Mouse (Mus musculus): ENCODE results near the gene Ssbp4.
A peak's percentile ranks its signal among the peaks of the same experiment; 100 is the strongest.

Gene Ssbp4

DNA sequence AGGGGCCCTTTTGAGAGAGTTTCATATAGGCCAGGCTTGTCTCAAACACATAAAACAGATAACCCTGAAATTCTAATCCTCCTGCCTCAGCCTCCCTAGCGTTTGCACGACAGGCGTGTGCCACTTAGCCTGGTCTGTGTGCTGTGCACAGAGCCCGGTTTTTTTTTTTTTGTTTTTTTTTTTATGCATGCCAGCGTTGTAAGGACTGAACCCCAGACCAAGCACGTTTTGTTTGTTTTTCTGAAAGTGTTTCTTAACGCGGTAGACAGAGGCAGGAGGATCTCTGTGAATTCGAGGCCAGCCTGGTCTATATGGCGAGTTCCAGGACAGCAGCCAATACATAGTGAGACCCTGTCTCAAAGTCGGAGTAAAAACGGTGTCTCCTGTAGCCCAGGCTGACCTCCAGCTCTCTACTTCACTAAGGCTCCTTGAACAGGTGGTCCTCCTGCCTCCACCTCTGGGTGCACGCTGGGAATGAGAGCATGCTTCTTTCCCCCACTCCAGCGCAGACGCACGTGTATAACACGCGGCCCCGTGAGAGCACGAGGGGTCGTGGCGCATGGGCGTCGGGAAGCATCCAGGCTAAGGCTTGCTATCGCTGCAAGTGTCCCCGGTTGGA, at the start of gene Ssbp4:
TSS of gene Ssbp4 (minus strand) at position 124 of the 619 bp plus-strand sequence.
- peak; percentile 67 for DNase-seq (ENCODE audit: low spot score)

DNA sequence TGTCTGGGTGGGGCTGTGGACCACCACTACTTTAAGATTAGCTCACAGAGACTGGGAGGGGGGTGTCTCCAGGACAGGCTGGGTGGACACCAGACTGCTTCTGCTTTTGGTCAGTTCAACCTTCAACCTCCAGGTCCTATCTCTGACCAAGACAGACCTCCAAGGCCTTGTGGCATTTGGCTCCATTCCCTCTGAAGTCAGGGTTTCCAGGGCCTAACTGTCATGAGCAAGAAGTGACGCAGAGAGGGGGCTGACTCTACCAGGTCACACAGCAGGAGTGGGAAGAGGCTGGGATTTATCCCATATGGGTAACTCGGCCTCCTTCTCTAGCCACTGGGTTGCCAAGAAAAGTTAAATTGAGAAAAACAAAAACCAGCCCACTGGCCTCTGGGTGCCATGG, 49.1 kb upstream of the Ssbp4 start:
- DNase-seq (ENCODE audit: low spot score), result no peak

DNA sequence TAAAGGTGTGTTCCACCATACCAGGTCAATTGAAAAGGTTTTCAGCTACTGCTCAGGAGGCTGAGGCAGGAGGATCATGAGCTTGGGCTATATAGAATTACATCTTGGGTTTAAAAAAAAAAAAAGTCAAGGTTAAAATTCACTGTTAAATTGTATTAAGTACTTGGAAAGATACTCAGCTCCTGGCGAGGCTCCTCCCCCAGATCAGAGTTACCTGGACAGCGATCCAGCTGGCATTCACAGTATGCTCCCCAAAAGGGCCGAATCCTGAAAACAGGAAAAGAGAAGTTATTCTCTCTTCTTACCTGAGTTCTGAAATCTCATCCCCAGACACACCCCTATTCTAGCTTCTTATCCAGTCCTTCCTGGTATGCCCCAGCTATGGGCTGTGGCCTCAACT, 48.5 kb upstream of the Ssbp4 start:
- DNase-seq (ENCODE audit: low spot score), result no peak

DNA sequence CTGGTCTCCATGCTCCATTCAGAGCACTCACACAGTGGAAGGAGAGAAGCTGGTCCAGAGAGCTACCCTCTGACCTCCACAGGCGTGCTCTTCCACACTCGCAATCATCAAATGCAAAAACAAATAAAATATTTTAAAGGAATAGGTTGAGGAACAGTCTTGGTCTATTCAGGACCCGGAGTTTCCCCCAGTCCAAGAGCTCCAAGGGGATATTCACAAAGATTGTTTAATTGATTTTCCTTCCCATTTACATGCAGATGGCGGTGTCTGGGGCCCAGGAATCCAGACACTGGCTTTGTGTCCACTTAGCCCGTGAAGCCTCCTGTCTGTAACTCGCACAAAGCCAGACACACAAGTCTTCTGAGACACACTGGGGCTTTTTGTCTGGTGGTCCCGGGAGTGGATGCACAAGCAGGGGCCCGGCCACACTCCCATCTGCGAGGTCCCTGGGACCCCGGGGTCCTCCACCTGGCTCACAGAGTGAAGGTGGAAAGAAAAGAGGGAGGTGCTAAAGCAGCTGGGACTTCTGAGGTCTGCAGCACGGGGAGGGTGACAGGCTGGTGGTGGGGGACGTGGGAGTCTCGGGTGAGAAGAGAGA, 47.6 kb upstream of the Ssbp4 start:
- DNase-seq (ENCODE audit: low spot score), result no peak

DNA sequence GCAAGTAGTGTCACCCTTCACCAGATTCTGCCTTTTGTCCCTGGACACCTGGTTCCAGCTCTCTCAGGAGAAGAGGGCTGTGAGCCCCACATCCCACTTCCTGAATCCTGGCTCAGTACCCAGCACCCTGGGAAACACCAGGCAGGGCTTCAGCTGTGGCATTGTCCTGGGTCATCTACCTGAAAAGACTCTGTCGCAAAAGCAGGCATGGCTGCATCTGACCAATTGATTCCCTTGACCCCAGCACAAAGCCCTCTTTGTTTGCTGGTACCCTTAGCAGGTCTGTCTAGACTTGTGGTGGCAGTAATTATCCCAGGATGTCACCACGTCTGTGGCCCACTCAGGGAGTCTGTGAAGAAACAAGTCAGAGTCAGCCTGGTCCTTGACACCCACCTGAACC, 46.8 kb upstream of the Ssbp4 start:
- DNase-seq (ENCODE audit: low spot score), result no peak

DNA sequence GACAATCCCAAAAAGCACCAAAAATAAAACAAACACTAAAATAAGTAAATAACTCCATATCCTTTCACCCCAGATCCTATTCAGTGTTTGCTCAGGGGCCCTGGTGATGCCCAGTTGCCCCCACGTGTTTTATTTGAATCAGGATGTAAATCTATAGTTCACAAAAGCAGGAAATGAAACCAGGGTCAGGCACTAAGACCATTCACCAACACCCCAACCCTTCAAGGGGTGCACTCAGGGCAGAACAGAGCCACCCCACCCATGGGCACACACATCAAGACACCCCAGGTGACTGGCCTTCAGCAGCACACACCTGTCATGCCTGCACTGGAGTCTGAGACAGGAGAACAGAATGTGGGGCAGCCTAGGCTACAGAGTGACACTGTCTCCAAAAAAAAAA, 45.4 kb upstream of the Ssbp4 start:
- DNase-seq (ENCODE audit: low spot score), result no peak

DNA sequence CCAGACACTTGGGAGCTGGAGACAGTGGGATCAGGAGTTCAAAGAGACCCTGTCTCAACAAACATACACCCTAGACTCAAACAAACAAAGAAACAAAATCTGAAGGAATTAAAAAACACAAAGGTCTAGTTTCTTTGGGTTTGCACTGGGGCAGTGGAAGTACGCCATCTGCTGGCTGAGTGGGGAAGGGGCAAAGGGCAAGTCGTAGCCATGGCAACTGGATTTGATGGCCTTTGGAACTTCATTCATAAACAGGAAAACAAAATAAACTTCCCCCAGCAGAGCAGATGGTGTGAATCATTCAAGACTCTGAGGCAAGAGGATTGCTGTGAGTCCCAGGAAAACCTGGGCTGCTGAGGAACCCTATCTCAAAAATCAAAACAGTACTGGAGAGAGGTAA, 44.6 kb upstream of the Ssbp4 start:
- DNase-seq (ENCODE audit: low spot score), result no peak

DNA sequence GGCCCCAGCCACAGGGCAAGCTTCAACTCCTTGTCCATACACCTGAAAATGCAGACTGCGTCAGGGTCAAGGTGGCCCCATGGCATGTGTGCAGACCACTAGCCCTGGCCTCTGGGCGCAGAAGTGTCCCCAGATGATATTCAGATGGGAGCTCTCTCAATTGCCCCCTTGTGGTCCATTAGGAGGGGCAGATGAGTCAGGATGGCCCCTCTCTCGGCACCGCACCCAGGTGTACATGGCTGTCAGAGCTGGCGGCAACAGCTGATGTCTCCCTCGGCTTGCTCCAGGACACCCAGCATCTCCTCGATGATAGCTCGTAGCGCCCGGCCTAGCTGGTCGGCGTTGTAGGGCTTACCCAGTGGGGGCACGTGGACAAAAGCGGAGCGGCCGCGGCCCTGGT, 41.7 kb upstream of the Ssbp4 start:
- no peak for DNase-seq (ENCODE audit: low spot score)

DNA sequence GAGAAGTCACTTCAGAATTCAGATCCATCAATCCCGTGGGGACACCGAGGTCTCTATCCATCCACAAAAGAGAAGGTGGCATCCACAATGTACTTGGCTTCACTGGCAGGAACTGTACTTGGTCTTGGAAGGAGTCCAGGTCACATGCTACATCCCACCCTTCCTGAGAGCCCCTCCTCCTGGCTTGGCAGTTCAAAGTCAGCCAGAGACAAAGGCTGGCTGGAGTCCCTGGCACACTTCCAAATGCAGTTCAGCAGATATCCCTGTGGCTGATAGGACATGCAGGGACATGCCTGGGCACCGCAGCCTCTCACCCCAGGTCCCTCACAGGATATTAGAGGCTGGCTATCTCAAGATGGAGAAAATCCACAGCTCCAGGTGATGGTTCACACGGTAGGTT, 40.7 kb upstream of the Ssbp4 start:
- DNase-seq (ENCODE audit: low spot score), result peak; percentile 82

DNA sequence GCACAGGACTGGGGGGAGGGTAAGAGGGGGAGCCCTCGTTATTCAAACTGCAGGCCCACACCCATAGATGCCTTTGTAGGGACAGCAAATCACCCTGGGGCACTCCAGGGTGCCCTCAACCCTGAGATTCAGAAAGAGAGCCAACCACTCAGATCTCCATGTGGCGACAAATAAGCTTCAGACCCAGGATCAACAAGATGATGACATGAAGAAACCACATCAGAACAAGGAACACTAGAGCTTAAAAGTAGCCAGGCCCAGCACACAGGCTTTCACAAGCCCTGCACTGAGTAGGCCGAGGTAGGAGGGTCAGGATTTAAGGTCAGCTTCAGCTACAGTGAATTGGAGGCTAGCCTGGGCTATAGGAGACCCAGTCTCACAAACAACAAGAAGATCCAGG, 40.2 kb upstream of the Ssbp4 start:
- no peak for DNase-seq (ENCODE audit: low spot score)

DNA sequence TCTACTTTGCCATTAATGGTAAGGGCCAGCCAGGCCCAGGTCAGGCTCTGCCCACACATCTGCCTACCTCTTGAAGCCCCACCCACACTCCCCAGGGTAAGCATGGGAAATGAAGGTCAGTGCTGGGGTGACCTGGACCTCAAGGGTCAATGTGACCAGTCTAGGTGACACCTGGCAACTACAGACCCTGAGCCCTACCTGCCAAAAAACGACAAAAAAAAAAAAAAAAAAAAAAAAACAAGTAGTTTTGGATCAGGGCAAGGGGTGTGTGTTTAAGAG, 39.4 kb upstream of the Ssbp4 start:
- no peak for DNase-seq (ENCODE audit: low spot score)

DNA sequence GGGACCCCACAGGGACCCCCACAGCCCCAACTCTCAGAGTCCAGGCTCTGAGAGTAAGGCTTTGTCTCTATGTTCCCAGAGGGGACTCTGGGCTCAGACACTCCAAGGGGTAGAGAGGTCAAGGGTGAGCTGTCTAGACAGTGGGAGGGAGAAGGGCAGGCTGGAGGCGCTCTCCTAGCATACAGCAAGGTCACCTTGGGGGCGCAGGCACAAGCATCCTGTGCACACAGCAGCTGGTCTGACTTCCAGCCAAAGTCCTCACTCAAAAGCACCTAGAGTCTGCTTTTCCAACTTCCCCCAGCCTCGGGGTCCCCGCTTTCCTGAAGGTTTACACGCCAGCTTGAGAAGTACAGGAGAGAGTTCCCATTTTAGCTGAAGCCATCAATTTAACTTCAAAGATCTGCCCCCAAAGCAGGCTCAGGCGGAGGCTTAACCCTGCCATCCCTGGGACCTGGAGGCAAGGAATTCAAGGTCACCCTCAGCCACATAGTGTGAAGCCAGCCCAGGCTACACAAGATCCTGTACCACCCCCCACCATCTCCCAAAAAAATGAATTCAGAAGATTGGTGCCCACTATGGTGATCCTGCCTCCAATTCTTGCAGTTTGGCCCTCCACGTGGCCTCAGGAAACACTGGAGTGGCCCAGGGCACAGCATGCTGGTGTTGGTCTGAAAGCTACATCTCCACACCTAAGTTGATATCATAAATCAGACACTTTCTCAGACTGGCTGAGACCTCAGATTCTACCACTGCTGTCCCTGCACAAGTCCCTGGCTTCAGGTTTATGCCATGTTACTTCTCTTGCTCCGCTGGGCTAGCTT, 38.9 kb upstream of the Ssbp4 start:
- DNase-seq (ENCODE audit: low spot score), result no peak

DNA sequence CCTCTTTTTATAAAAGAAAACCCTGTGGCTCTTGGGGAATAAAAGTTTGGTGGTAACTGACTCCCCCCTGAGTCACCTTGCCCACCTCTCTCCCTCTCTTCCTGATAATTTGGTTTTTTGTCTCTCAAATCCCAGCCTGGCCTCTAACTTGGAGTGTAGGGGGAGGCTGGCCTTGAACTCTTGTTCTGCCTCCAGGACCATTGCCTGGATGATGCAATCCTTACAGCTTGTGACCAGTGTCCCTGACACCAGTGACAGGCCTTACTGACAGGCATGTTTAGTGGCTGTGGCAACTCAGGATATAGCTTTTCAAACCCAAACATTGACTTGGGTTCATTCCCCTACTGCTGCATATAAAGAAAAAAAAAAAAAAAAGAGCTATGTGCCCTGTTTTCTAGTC, 38.1 kb upstream of the Ssbp4 start:
- no peak for DNase-seq (ENCODE audit: low spot score)

DNA sequence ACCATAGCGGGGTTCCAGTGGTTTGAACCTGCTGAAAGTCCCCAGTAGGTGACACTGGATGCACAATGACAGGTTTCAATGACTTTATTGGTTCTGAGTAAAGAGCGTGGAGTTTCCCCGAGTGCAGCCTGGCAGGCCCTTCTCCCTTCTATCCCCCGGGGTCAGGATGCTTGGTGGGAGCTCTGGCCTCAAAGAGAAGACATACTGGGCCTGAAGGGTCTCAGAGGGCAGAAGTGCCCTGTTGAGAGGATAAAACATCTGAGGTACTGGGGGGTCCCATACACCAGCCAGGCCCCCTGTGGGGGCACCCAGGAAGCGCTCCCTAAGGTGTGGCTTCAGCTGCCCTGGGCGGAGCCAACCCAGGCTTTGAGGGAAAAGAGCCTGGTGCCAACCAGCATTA, 37.7 kb upstream of the Ssbp4 start:
- DNase-seq (ENCODE audit: low spot score), result no peak

DNA sequence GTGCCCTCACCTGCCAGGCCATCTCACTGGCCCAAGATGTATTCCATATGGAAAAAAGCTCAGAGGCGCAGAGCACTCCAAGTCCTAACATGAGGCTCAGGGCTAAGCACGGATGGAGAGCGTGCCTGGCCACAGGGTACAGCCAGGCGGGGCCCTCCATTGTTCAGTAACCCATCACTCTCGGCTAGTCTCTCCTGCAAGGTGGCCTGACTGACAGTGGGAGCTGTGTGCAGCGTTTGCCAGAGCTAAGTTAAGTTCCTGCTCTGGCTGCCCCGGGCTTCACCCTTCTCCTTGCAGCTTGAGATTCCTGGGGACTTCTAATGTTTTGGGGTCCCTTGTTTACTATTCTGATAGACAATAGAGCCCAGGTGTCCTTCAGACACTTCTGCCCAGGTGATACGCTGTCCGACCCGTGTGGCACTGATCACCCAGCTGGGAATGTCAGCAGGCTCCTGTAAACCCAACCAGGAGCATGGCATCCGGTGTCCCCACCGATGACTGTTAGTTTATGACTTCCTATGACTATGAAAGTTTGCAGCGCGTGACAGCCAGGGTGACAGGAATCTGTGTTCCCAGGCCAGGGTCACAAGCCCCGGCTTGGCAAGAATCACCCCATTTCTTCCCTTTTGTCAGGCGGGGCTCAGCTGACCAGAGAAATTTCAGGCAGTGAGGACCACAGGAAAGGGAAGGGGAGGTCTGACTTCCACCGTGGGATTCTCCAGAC, 37.0 kb upstream of the Ssbp4 start:
- DNase-seq (ENCODE audit: low spot score), result no peak

DNA sequence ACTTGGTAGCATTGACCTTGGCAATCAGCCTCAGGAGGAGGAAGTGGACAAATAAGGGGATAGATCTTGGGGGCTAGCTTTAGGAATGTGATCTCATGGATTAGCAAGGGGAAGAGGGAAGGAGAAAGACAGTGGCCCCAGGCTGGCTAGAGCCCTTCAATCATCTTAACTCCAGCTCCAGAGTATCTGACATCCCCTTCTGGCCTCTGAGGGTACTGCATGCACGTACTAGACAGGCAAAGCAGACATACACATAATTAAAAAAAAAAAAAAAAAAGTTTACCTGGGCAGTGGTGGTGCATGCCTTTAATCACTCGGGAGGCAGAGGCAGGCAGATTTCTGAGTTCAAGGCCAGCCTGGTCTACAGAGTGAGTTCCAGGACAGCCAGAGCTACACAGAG, 35.4 kb upstream of the Ssbp4 start:
- DNase-seq (ENCODE audit: low spot score), result no peak

DNA sequence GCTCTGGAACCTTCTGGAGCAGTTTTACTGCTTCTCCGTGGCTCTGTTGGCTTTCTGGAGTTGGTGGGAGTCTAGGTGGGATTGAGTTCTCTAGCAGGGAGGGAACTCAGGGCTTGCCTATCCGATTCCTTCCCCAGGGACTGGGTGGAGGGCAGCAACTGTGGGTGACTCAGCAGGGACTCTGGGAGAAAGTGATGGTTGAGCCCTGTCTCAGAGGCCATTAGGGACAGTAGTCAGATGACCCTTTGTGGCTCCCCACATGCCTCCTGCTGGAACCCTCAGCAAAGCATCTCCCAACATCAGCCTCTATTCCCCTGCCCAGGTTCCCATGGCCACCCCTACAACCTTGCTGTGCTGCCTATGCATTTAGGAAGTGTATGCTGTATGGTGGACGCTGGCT, 34.3 kb upstream of the Ssbp4 start:
- DNase-seq (ENCODE audit: low spot score), result no peak

DNA sequence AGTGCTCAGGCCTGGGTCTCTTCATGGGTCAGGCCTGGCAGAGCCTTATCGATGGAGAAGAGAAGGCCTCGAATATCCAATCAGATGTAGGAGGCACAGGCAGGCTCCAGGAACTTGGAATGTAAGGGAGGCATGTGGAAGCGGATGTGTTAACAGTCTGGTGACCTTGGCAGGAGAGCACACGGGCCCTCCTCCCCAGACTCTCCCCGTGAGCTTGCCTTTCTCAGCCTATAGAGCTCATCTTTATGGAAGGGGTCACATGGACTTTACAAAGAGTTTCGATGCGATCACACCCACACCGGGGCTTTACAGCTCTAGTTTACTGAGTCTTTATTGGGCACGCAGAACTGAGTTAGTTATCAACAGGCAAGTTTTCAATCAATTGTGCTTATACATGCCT, 30.1 kb upstream of the Ssbp4 start:
- DNase-seq (ENCODE audit: low spot score), result no peak

DNA sequence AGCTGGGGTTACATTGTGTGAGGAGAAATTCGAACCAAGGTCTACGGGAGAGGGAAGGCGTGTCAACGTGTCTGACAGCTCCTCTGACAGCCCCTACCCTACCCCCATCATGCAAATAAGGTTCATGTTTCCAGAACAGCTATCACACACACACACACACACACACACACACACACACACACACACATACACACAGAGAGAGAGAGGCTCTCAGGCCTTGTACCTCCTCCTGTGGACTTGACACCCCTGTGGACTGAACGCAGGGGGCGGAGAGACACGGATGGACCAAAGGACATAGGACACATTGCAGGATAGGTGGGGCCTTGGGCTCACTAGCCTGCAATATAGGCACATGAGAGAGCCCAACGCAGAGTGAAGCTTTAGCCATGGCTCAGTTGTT, 28.2 kb upstream of the Ssbp4 start:
- no peak for DNase-seq (ENCODE audit: low spot score)

DNA sequence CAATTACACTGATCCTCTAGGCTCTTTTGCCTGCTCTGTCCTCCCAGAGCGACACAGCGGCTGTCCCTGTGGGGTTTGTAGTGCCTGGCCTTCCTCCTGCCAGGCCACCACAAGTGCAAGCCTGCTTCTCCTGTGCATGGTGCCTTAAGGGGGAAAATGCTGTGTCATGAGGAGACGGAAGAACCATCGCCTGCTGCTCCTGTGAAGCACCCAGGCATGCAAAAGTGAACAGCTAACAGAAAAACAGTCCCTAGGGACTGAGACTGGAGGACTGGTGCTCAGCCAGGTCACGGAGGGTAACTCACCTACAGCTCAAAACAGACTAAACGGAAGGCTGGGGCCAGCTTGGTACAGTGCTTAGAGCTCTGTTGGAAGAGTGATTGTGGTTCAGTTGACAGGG, 26.9 kb upstream of the Ssbp4 start:
- no peak for DNase-seq (ENCODE audit: low spot score)

DNA sequence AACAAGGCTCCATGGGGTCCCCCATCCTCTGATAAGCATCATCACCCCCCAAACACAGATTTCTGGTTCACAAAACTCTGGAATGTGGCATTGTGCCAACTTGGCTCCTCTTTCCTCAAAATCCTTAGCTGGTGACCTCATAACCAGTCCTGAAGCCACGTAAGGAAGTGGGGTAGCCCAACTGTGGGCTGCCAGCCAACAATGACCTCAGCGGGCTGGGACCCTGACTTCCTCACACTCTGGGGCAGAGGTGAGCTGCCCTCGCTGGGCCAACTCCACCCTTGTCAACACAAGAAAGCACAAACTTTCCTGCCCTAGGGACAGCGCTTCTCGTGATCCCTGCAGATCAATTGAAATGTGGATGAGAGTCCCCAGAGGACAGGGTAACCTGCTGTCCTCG, 25.4 kb upstream of the Ssbp4 start:
- DNase-seq (ENCODE audit: low spot score), result no peak

DNA sequence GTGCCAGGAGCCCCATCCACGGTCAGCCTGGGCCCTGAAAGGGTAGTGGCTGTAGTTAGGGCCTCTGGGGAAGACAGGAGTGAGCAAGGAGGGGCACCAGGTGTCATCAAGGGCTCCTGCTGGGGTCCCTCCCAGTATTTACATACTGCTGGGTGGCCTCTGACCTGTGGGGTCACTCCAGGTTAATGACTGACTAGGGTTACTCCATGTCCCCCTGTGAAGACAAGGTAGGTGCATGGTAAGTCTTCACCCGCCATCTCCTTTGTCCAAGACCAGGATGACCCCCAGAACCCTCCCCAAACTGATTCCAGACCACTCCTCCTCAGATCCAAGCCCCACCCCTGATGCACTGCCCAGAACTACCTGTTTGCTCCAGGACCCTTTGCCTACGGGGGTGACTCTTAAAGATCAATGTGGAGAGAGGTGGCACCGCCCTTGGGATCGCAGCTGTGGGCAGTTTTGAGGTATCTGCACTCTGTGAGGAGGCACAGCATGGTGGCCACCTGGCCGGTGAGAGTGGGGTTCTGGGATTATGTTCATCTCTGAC, 23.7 kb upstream of the Ssbp4 start, which contains the start of gene Gdf15:
TSS of gene Gdf15 (minus strand) at position 111 of the 547 bp plus-strand sequence.
- no peak for DNase-seq (ENCODE audit: low spot score)

DNA sequence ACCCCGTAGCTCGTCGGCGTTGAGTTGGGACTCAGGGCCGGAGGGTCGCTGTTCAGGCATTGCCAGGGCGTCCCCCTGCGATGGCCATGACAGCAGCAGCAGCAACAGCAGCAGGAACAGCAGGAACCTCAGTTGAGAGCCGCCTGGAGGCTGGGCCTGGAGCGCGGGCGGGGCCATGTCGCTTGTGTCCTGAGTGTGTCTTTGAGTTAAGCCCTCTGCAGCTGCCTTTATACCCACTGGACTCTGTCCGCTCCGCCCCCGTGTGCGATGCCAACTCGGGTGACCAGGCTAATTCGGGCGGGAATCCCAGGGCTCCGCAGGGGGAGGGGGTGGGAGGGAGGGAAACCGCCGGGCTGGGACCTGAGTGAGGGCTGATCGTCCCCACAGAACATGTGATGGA, 22.8 kb upstream of the Ssbp4 start:
- no peak for DNase-seq (ENCODE audit: low spot score)
